Mouse (Mus musculus) kidney, postnatal 0 days (tissue): ENCODE data around the gene Ap1g1. TPM values are rescaled to one million over a fixed set of nuclear protein-coding genes. Genes with fewer than 3 reads are reported as not detected.

ENCODE experiments used
- ATAC-seq: fragments of 200-750 bp; cut with Nextera tagmentation; replicated peaks from 2 replicates; pipeline ENCODE4 v1.8.0; 2017; ENCODE audit warnings: low read depth, moderate number of reproducible peaks, moderate TSS enrichment, moderate library complexity; ENCODE audit not compliant: low FRiP score
- DNase-seq: peaks from one replicate; pipeline ENCODE4 v3.0.0-alpha.2; 2016; ENCODE audit warnings: low spot score
- H3K27ac ChIP-seq: fragments of 300-500 bp; sonication (generic); 2 replicates; pipeline ENCODE4 v1.5.1; 2014; ENCODE audit warnings: mild to moderate bottlenecking
- H3K27me3 ChIP-seq: fragments of 300-500 bp; sonication (generic); 2 replicates; pipeline ENCODE4 v1.6.1; 2014; ENCODE audit warnings: low read length, mixed read lengths; ENCODE audit not compliant: insufficient read depth
- H3K36me3 ChIP-seq: fragments of 300-500 bp; sonication (generic); 2 replicates; pipeline ENCODE4 v1.6.1; 2014; ENCODE audit warnings: low read length, mixed read lengths; ENCODE audit not compliant: insufficient read depth
- H3K4me1 ChIP-seq: fragments of 300-500 bp; sonication (generic); replicated peaks from 2 replicates; pipeline ENCODE4 v1.6.1; 2014; ENCODE audit warnings: antibody characterized with exemption, low read length, mixed read lengths; ENCODE audit not compliant: insufficient read depth
- H3K4me2 ChIP-seq: fragments of 300-500 bp; sonication (generic); 2 replicates; pipeline ENCODE4 v1.6.1; 2014; ENCODE audit warnings: mild to moderate bottlenecking, low read length, moderate library complexity, mixed read lengths
- H3K4me3 ChIP-seq: fragments of 300-500 bp; sonication (generic); replicated peaks from 2 replicates; pipeline ENCODE4 v1.5.1; 2014; ENCODE audit warnings: low read depth, low read length
- H3K9ac ChIP-seq: fragments of 300-500 bp; sonication (generic); 2 replicates; pipeline ENCODE4 v1.6.1; 2014; ENCODE audit warnings: low read depth, low read length
- H3K9me3 ChIP-seq: fragments of 300-500 bp; sonication (generic); replicated peaks from 2 replicates; pipeline ENCODE4 v1.6.1; 2016; ENCODE audit warnings: low read length, inconsistent platforms, mixed read lengths
- CTCF ChIP-seq: IDR thresholded peaks from 2 replicates; pipeline ENCODE4 v1.5.1; 2016; ENCODE audit warnings: antibody characterized with exemption, low read depth, mild to moderate bottlenecking, moderate library complexity
- WGBS: fragments of 180-500 bp; shearing (Covaris S2); extraction: QIAGEN DNeasy Blood & Tissue Kit; methylation state at CpG from one replicate; pipeline ENCODE4 v1.1.7; 2014; 5-methylcytosine and 5-hydroxymethylcytosine counted together
- polyA plus RNA-seq: library from polyadenylated mRNA; unstranded; fragments of >200 nt; fragmentation: Nextera tagmentation; extraction: Ambion mirVana; gene quantifications from 2 replicates; pipeline ENCODE4 v1.2.1, GENCODE M21; 2015

Gene Ap1g1
- polyA plus RNA-seq, 1 experiment from 2014 or later, result 36.0 TPM

GRCm38 (mm10) chr8:109756849-109757248 lies 21.5 kb upstream of the Ap1g1 start:
- DNase-seq, result no peak
- no peak overlapping the region for H3K27ac ChIP-seq
- no peak for ATAC-seq

GRCm38 (mm10) chr8:109759426-109759825 lies 18.9 kb upstream of the Ap1g1 start:
- H3K27ac ChIP-seq, result no peak overlapping the region
- H3K4me1 ChIP-seq, result no peaks in the 10 kb centered on the region
- no peaks in the 10 kb centered on the region for H3K9me3 ChIP-seq
- no peak overlapping the region for H3K4me2 ChIP-seq
- no peak for DNase-seq
- H3K27me3 ChIP-seq, result no peaks in the 10 kb centered on the region
- H3K36me3 ChIP-seq, result no peaks in the 10 kb centered on the region
- no peak for TF ChIP-seq CTCF
- WGBS, result 89% methylated on average over 7 of the region's 7 CpGs
- no peak overlapping the region for H3K4me3 ChIP-seq
- no peak overlapping the region for H3K9ac ChIP-seq
- no peak for ATAC-seq

More at GRCm38 (mm10) chr8:109756849-109757248, 21.5 kb upstream of the Ap1g1 start:
- Histone ChIP-seq H3K9me3 (no peaks in the 10 kb centered on the region), H3K4me2 (no peak overlapping the region), H3K4me1 (no peaks in the 10 kb centered on the region), H3K9ac (no peak overlapping the region), H3K4me3 (no peak overlapping the region), H3K36me3 (no peaks in the 10 kb centered on the region), H3K27me3 (no peaks in the 10 kb centered on the region)
- no peak for TF ChIP-seq CTCF
- 69% methylated on average over 3 of the region's 3 CpGs for whole genome bisulfite sequencing

GRCm38 (mm10) chr8:109760221-109760620 lies 18.1 kb upstream of the Ap1g1 start:
- Histone ChIP-seq H3K9ac (no peak overlapping the region), H3K4me2 (no peak overlapping the region), H3K4me3 (no peak overlapping the region), H3K4me1 (no peaks in the 10 kb centered on the region), H3K36me3 (no peaks in the 10 kb centered on the region), H3K27ac (no peak overlapping the region), H3K27me3 (no peaks in the 10 kb centered on the region), H3K9me3 (no peaks in the 10 kb centered on the region)
- TF ChIP-seq CTCF, result no peak
- WGBS, result 28% methylated on average over 1 of the region's 1 CpGs
- DNase-seq, result no peak
- ATAC-seq, result no peak

GRCm38 (mm10) chr8:109764031-109764430 lies 14.3 kb upstream of the Ap1g1 start:
- Histone ChIP-seq H3K27me3 (no peaks in the 10 kb centered on the region), H3K4me1 (no peaks in the 10 kb centered on the region), H3K27ac (no peak overlapping the region), H3K9me3 (no peaks in the 10 kb centered on the region), H3K9ac (no peak overlapping the region), H3K4me3 (no peak overlapping the region), H3K4me2 (no peak overlapping the region), H3K36me3 (no peaks in the 10 kb centered on the region)
- no peak for TF ChIP-seq CTCF
- whole genome bisulfite sequencing, result 67% methylated on average over 6 of the region's 6 CpGs
- DNase-seq (peak; percentile 45), ATAC-seq (no peak)

- H3K9me3 ChIP-seq, result no peaks in the 10 kb centered on the region
- H3K4me3 ChIP-seq, result no peak overlapping the region
- 71% methylated on average over 7 of the region's 7 CpGs for WGBS
- ATAC-seq (no peak), DNase-seq (no peak)
- H3K4me2 ChIP-seq, result no peak overlapping the region
- H3K27me3 ChIP-seq, result no peaks in the 10 kb centered on the region
- no peaks in the 10 kb centered on the region for H3K4me1 ChIP-seq
- no peak overlapping the region for H3K9ac ChIP-seq
- no peak for TF ChIP-seq CTCF
- H3K27ac ChIP-seq, result no peak overlapping the region
- H3K36me3 ChIP-seq, result no peaks in the 10 kb centered on the region
Observed at GRCm38 (mm10) chr8:109766081-109766480, 12.3 kb upstream of the Ap1g1 start.

GRCm38 (mm10) chr8:109773154-109773553 lies 5.2 kb upstream of the Ap1g1 start:
- Histone ChIP-seq H3K27ac (no peak overlapping the region), H3K36me3 (no peaks in the 10 kb centered on the region), H3K27me3 (no peaks in the 10 kb centered on the region), H3K9me3 (no peaks in the 10 kb centered on the region), H3K4me3 (no peak overlapping the region), H3K4me2 (no peak overlapping the region), H3K9ac (no peak overlapping the region), H3K4me1 (no peaks in the 10 kb centered on the region)
- 46% methylated on average over 3 of the region's 3 CpGs for WGBS
- no peak for ATAC-seq
- no peak for DNase-seq
- no peak for TF ChIP-seq CTCF

GRCm38 (mm10) chr8:109777851-109778250 lies 503 bp upstream of the Ap1g1 start:
- no peaks in the 10 kb centered on the region for H3K9me3 ChIP-seq
- no peak overlapping the region for H3K9ac ChIP-seq
- 0 out of 2 replicates have a peak overlapping the region, but pooled peaks have one; percentile 97 for H3K27ac ChIP-seq
- no peaks in the 10 kb centered on the region for H3K27me3 ChIP-seq
- peak overlapping the region; percentile 50 for H3K4me2 ChIP-seq
- no peak for ATAC-seq
- peak overlapping the region; percentile 89 for H3K4me3 ChIP-seq
- no peak for TF ChIP-seq CTCF
- peaks cover 7% of the 10 kb centered on the region; the same call in 1 of the 2 replicates for H3K4me1 ChIP-seq
- WGBS, result 19% methylated on average over 5 of the region's 5 CpGs
- DNase-seq, result peak; percentile 16
- H3K36me3 ChIP-seq, result no peaks in the 10 kb centered on the region
